Mouse (Mus musculus): ENCODE measurements around the gene Ctf1. TPM values are rescaled to one million over a fixed set of nuclear protein-coding genes. Genes with fewer than 3 reads are reported as not detected.
"Not testable (repeated sequence)": the region's sequence is repeated elsewhere in the genome, so short reads cannot be mapped to it uniquely, and the experiment has no call there.

The Ctf1 gene
- polyA plus RNA-seq, 1 experiment from 2014 or later = 13.1 TPM

- DNase-seq (ENCODE audit: low spot score) = no peak
These were observed 15.4 kb downstream of the Ctf1 start for GRCm38 (mm10) chr7:127727898-127728297.

- DNase-seq (ENCODE audit: low spot score) = no peak
These were observed 17.6 kb downstream of the Ctf1 start for GRCm38 (mm10) chr7:127730170-127730569.

GRCm38 (mm10) chr7:127732066-127732465 lies 19.5 kb downstream of the Ctf1 start, which contains the start of gene Ctf2:
Gene Ctf2 (minus strand): TSS chr7:127732166.
- not testable (repeated sequence) for DNase-seq (ENCODE audit: low spot score)

- DNase-seq (ENCODE audit: low spot score) = peak; percentile 75
These were observed 32.0 kb downstream of the Ctf1 start, which contains the start of gene Fbxl19 for GRCm38 (mm10) chr7:127744366-127745045. Gene Fbxl19 (plus strand): TSS chr7:127744543.

- peak; percentile 93 for DNase-seq (ENCODE audit: low spot score)
These were observed 32.7 kb downstream of the Ctf1 start for GRCm38 (mm10) chr7:127745251-127745651.

- peak; percentile 84 for DNase-seq (ENCODE audit: low spot score)
These were observed 33.3 kb downstream of the Ctf1 start for GRCm38 (mm10) chr7:127745652-127746493.

- peak; percentile 23 for DNase-seq (ENCODE audit: low spot score)
These were observed 34.3 kb downstream of the Ctf1 start for GRCm38 (mm10) chr7:127746494-127747491.

- DNase-seq (ENCODE audit: low spot score) = no peak
These were observed 35.2 kb downstream of the Ctf1 start for GRCm38 (mm10) chr7:127747559-127748234.

GRCm38 (mm10) chr7:127748235-127748560 lies 35.7 kb downstream of the Ctf1 start:
- DNase-seq (ENCODE audit: low spot score) = no peak

GRCm38 (mm10) chr7:127750131-127751127 lies 37.9 kb downstream of the Ctf1 start:
- DNase-seq (ENCODE audit: low spot score) = no peak

GRCm38 (mm10) chr7:127751619-127752018 lies 39.1 kb downstream of the Ctf1 start:
- no peak for DNase-seq (ENCODE audit: low spot score)

- DNase-seq (ENCODE audit: low spot score) = no peak
These were observed 39.5 kb downstream of the Ctf1 start for GRCm38 (mm10) chr7:127752069-127752468.

GRCm38 (mm10) chr7:127753158-127753557 lies 40.6 kb downstream of the Ctf1 start:
- DNase-seq (ENCODE audit: low spot score) = no peak

GRCm38 (mm10) chr7:127753741-127754140 lies 41.2 kb downstream of the Ctf1 start:
- DNase-seq (ENCODE audit: low spot score) = no peak

GRCm38 (mm10) chr7:127759716-127760115 lies 47.2 kb downstream of the Ctf1 start:
- no peak for DNase-seq (ENCODE audit: low spot score)

- no peak for DNase-seq (ENCODE audit: low spot score)
These were observed 47.9 kb downstream of the Ctf1 start for GRCm38 (mm10) chr7:127760478-127760877.

GRCm38 (mm10) chr7:127761026-127761425 lies 48.5 kb downstream of the Ctf1 start:
- peak; percentile 58 for DNase-seq (ENCODE audit: low spot score)

GRCm38 (mm10) chr7:127763642-127764041 lies 51.1 kb downstream of the Ctf1 start:
- no peak for DNase-seq (ENCODE audit: low spot score)

GRCm38 (mm10) chr7:127765756-127766155 lies 53.2 kb downstream of the Ctf1 start:
- no peak for DNase-seq (ENCODE audit: low spot score)
